17 mouse cellular contexts compared by ENCODE assay signal in genomic region chr11:62664250-62664649, GRCm38 (mm10).
"Had no signal": no experiment of that assay in that cellular context is flagged by ENCODE, and none has a peak within 500 bp of the region (broad histone marks: within the 10 kb centered on the region; RNA-seq: fewer than 3 reads in every experiment).

No protein-coding gene starts in this region.

- H3K9me3 ChIP-seq: limb, embryonic 10.5 days; limb, embryonic 13.5 days; liver, embryonic 12.5 days; liver, embryonic 15.5 days; lung, embryonic 15.5 days; midbrain, embryonic 10.5 days; midbrain, embryonic 13.5 days had no signal

- H3K27me3 ChIP-seq: limb, embryonic 13.5 days; liver, embryonic 12.5 days; liver, embryonic 15.5 days; lung, embryonic 15.5 days; midbrain, embryonic 13.5 days had no signal

- ATAC-seq: liver, embryonic 12.5 days; midbrain, embryonic 13.5 days; midbrain, embryonic 16.5 days had no signal

- H3K27ac ChIP-seq: limb, embryonic 10.5 days; limb, embryonic 13.5 days; liver, embryonic 12.5 days; liver, embryonic 15.5 days; lung, embryonic 15.5 days; midbrain, embryonic 10.5 days; midbrain, embryonic 13.5 days had no signal

- H3K4me1 ChIP-seq: limb, embryonic 10.5 days; limb, embryonic 13.5 days; liver, embryonic 12.5 days; lung, embryonic 15.5 days; midbrain, embryonic 10.5 days; midbrain, embryonic 13.5 days had no signal

- H3K4me2 ChIP-seq: limb, embryonic 13.5 days; liver, embryonic 12.5 days; liver, embryonic 15.5 days; lung, embryonic 15.5 days; midbrain, embryonic 13.5 days had no signal

- H3K4me3 ChIP-seq: limb, embryonic 10.5 days; limb, embryonic 13.5 days; liver, embryonic 12.5 days; liver, embryonic 15.5 days; lung, embryonic 15.5 days; midbrain, embryonic 10.5 days; midbrain, embryonic 13.5 days had no signal

- DNase-seq: kidney, adult 18-20 months; kidney, adult 9 months; kidney, postnatal 14 days; kidney, postnatal 4 days; liver; lung, adult 18-20 months; lung, postnatal 10 days; lung, postnatal 36 days; thymus, postnatal 25 days had no signal

- H3K36me3 ChIP-seq: lung, embryonic 15.5 days had no signal

- H3K9ac ChIP-seq: limb, embryonic 13.5 days; liver, embryonic 12.5 days; liver, embryonic 15.5 days; lung, embryonic 15.5 days; midbrain, embryonic 13.5 days had no signal
